Mouse (Mus musculus): ENCODE measurements around the gene Thsd4. TPM values are rescaled to one million over a fixed set of nuclear protein-coding genes. Genes with fewer than 3 reads are reported as not detected.

Thsd4 gene
- polyA plus RNA-seq, 1 experiment from 2014 or later: 4.3 TPM

DNA sequence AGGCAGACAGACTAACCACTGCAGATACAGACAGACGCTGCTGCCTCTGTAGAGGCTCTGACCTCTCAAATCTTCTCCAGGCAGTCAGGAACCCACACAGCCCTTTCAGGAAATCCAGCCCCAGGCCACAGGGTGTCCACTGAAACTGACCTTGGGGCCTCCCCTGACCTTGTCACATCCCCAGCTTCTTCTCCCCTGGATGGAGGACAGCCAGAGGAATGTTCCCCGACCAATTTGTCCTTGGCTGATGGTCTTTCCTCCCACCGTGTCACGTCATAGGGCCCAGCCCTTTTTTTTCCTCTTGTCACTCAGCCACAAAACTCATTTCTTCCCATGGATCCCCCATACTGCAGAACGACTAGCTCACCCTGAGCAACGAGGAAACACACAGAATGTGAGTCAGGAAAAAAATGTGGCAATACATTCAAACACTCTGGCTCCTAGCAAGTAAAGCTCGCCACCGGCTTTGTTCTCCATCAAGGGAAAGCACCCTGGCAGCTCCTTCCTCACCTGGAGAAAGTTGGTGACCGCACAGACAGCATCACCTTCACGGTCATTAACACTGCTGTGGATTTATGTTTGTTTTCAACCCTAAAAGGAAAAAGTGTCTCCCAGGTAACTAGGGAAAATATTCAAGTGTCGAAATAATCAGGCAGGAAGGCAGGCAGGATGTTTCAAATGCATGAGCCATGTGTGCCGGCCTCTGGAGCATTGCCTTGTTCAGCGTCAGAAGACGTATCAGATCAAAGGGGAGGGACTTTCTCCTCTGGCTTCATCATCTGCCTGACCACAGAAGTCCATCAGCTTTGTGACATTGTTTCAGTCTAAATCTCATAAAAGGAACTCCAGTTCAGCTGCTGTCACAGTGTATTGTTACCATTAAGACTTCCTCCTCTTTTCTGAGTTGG, 17.2 kb downstream of the Thsd4 start:
- WGBS: 50% methylated on average over 14 of the region's 14 CpGs
- peaks cover 7% of the 10 kb centered on the region for H3K4me1 ChIP-seq (ENCODE audit: control insufficient read depth, insufficient read depth, low read length)
- H3K4me2 ChIP-seq (ENCODE audit: low read length): no peak overlapping the region
- ATAC-seq: no peak
- H3K27me3 ChIP-seq (ENCODE audit: control insufficient read depth, insufficient read depth, low read depth, low read length): no peaks in the 10 kb centered on the region
- no peak overlapping the region for H3K4me3 ChIP-seq (ENCODE audit: low read depth, low read length)
- no peak overlapping the region for H3K9ac ChIP-seq (ENCODE audit: low read depth, low read length)
- no peaks in the 10 kb centered on the region for H3K36me3 ChIP-seq (ENCODE audit: control insufficient read depth, insufficient read depth, low read length)
- H3K9me3 ChIP-seq (replicated peaks; ENCODE audit: control insufficient read depth, low read length, poor library complexity, severe bottlenecking): no peaks in the 10 kb centered on the region
- H3K27ac ChIP-seq (ENCODE audit: low read length): no peak overlapping the region

DNA sequence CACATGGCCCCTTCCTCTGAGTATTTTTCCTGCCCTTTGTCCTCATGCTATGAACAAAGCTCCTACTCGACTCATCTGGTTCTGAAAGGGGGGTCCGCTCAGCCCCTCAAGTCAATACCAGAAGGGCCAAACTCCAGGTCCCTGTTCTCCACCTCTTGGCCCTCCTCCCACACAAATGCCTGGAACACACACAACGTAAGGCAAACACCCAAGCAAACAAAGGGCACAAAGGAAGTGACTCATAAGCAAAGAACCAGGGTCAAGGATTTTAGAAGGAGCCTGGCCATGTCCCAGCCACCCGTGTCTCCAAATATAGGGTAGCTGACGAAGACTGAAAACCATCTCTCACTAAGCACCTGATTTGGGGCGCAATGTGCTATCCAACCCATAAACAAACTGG, 19.6 kb downstream of the Thsd4 start:
- H3K9ac ChIP-seq (ENCODE audit: low read depth, low read length): no peak overlapping the region
- WGBS: 77% methylated on average over 6 of the region's 6 CpGs
- no peak for ATAC-seq

GRCm38 (mm10) chr9:60501504-60502179, 20.2 kb downstream of the Thsd4 start:
- no peak overlapping the region for H3K4me2 ChIP-seq (ENCODE audit: low read length)
- peaks cover 7% of the 10 kb centered on the region for H3K4me1 ChIP-seq (ENCODE audit: control insufficient read depth, insufficient read depth, low read length)
- no peaks in the 10 kb centered on the region for H3K27me3 ChIP-seq (ENCODE audit: control insufficient read depth, insufficient read depth, low read depth, low read length)
- no peaks in the 10 kb centered on the region for H3K36me3 ChIP-seq (ENCODE audit: control insufficient read depth, insufficient read depth, low read length)
- 65% methylated on average over 5 of the region's 5 CpGs for WGBS
- no peaks in the 10 kb centered on the region for H3K9me3 ChIP-seq (replicated peaks; ENCODE audit: control insufficient read depth, low read length, poor library complexity, severe bottlenecking)
- H3K9ac ChIP-seq (ENCODE audit: low read depth, low read length): no peak overlapping the region
- no peak overlapping the region for H3K27ac ChIP-seq (ENCODE audit: low read length)
- H3K4me3 ChIP-seq (ENCODE audit: low read depth, low read length): no peak overlapping the region
- no peak for ATAC-seq

More for the DNA sequence above, 19.6 kb downstream of the Thsd4 start:
- H3K4me2 ChIP-seq (ENCODE audit: low read length): no peak overlapping the region
- H3K9me3 ChIP-seq (replicated peaks; ENCODE audit: control insufficient read depth, low read length, poor library complexity, severe bottlenecking): no peaks in the 10 kb centered on the region
- H3K27me3 ChIP-seq (ENCODE audit: control insufficient read depth, insufficient read depth, low read depth, low read length): no peaks in the 10 kb centered on the region
- H3K36me3 ChIP-seq (ENCODE audit: control insufficient read depth, insufficient read depth, low read length): no peaks in the 10 kb centered on the region
- H3K4me1 ChIP-seq (ENCODE audit: control insufficient read depth, insufficient read depth, low read length): peaks cover 7% of the 10 kb centered on the region
- H3K27ac ChIP-seq (ENCODE audit: low read length): no peak overlapping the region
- H3K4me3 ChIP-seq (ENCODE audit: low read depth, low read length): no peak overlapping the region

GRCm38 (mm10) chr9:60492275-60492974, 29.4 kb downstream of the Thsd4 start:
- Histone ChIP-seq H3K36me3 (ENCODE audit: control insufficient read depth, insufficient read depth, low read length) (no peaks in the 10 kb centered on the region), H3K4me1 (ENCODE audit: control insufficient read depth, insufficient read depth, low read length) (no peaks in the 10 kb centered on the region), H3K4me3 (ENCODE audit: low read depth, low read length) (no peak overlapping the region), H3K4me2 (ENCODE audit: low read length) (no peak overlapping the region), H3K27ac (ENCODE audit: low read length) (no peak overlapping the region), H3K9ac (ENCODE audit: low read depth, low read length) (no peak overlapping the region), H3K27me3 (ENCODE audit: control insufficient read depth, insufficient read depth, low read depth, low read length) (no peaks in the 10 kb centered on the region), H3K9me3 (replicated peaks; ENCODE audit: control insufficient read depth, low read length, poor library complexity, severe bottlenecking) (no peaks in the 10 kb centered on the region)
- 90% methylated on average over 16 of the region's 16 CpGs for WGBS
- ATAC-seq: no peak

DNA sequence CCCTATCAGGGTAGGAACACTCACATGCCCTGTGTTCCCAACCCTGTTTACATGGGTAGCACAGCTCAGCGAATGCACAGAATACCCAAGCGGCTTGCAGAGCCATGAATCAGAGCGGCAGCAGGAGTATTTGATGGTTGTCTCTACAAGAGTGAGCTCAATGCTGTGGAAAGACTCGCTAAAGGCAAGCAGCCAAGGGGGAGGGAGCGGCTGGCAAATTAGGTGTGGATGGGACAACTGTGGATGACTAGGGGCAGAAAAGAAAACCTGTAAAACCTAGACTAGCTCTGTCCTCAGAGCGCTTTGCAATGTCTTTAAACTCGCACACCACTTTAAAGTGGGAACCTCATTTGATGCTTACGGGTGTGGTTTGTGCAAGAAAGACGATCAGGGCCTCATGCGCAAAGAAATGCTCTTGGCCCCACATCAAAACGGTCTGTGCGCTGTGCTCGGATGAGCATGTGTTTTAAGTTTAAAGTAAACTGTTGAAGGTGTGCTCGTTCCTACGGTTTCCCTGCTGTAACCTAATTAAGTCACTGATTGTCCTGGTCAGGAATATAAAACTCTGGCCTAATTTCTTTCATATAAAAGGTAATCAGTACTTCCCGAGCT, 30.3 kb downstream of the Thsd4 start:
- no peak overlapping the region for H3K9ac ChIP-seq (ENCODE audit: low read depth, low read length)
- H3K9me3 ChIP-seq (replicated peaks; ENCODE audit: control insufficient read depth, low read length, poor library complexity, severe bottlenecking): no peaks in the 10 kb centered on the region
- no peak overlapping the region for H3K4me2 ChIP-seq (ENCODE audit: low read length)
- no peak overlapping the region for H3K27ac ChIP-seq (ENCODE audit: low read length)
- WGBS: 86% methylated on average over 16 of the region's 16 CpGs
- no peaks in the 10 kb centered on the region for H3K27me3 ChIP-seq (ENCODE audit: control insufficient read depth, insufficient read depth, low read depth, low read length)
- H3K36me3 ChIP-seq (ENCODE audit: control insufficient read depth, insufficient read depth, low read length): no peaks in the 10 kb centered on the region
- no peak for ATAC-seq
- no peak overlapping the region for H3K4me3 ChIP-seq (ENCODE audit: low read depth, low read length)
- H3K4me1 ChIP-seq (ENCODE audit: control insufficient read depth, insufficient read depth, low read length): no peaks in the 10 kb centered on the region

DNA sequence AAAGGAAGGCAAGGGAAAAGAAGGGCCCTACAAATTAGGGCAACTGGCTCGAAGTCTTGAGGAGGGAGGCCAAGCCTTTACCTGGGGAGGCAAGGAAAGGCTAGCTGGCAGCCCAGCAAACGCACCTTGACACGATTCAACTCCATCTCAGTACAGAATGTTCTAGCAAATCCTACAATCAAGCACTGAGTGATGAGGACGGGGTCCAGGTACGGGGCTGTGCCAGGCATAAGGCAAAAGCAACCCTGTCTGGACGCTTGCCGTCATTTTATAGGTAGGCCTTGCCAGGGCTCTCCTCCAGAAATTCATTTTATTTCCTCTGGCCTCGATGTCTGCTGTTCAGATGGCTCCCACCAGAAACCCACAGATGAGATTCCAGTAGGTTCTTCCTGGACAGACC, 30.8 kb downstream of the Thsd4 start:
- no peaks in the 10 kb centered on the region for H3K27me3 ChIP-seq (ENCODE audit: control insufficient read depth, insufficient read depth, low read depth, low read length)
- no peak overlapping the region for H3K9ac ChIP-seq (ENCODE audit: low read depth, low read length)
- 93% methylated on average over 8 of the region's 8 CpGs for WGBS
- ATAC-seq: no peak
- no peaks in the 10 kb centered on the region for H3K4me1 ChIP-seq (ENCODE audit: control insufficient read depth, insufficient read depth, low read length)
- no peaks in the 10 kb centered on the region for H3K36me3 ChIP-seq (ENCODE audit: control insufficient read depth, insufficient read depth, low read length)
- no peak overlapping the region for H3K4me2 ChIP-seq (ENCODE audit: low read length)
- no peak overlapping the region for H3K27ac ChIP-seq (ENCODE audit: low read length)
- H3K4me3 ChIP-seq (ENCODE audit: low read depth, low read length): no peak overlapping the region
- no peaks in the 10 kb centered on the region for H3K9me3 ChIP-seq (replicated peaks; ENCODE audit: control insufficient read depth, low read length, poor library complexity, severe bottlenecking)

DNA sequence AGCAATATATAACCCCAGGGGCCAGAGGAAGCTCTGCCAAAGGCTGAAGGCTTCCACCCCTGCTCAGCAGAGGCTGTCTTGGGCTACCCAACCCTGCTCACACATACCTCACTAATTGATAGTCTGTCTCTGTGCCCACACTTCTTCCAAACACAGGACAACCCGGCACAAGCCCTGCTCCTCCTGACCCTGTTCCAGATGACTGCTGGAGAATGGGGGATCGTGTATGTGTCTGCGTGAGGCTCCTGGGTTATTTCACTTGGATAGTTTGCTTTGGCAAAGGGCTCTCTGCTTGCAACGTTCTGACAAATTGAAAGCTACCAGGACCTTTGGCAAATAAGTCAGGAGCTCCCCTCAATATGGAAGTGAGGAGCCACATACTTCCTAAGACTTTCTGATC, 33.0 kb downstream of the Thsd4 start:
- Histone ChIP-seq H3K9ac (ENCODE audit: low read depth, low read length) (no peak overlapping the region), H3K4me1 (ENCODE audit: control insufficient read depth, insufficient read depth, low read length) (no peaks in the 10 kb centered on the region), H3K27ac (ENCODE audit: low read length) (no peak overlapping the region), H3K4me3 (ENCODE audit: low read depth, low read length) (no peak overlapping the region), H3K9me3 (replicated peaks; ENCODE audit: control insufficient read depth, low read length, poor library complexity, severe bottlenecking) (no peaks in the 10 kb centered on the region), H3K4me2 (ENCODE audit: low read length) (no peak overlapping the region), H3K27me3 (ENCODE audit: control insufficient read depth, insufficient read depth, low read depth, low read length) (no peaks in the 10 kb centered on the region), H3K36me3 (ENCODE audit: control insufficient read depth, insufficient read depth, low read length) (no peaks in the 10 kb centered on the region)
- 72% methylated on average over 4 of the region's 4 CpGs for WGBS
- no peak for ATAC-seq

GRCm38 (mm10) chr9:60482165-60482564, 39.7 kb downstream of the Thsd4 start:
- Histone ChIP-seq H3K27ac (ENCODE audit: low read length) (no peak overlapping the region), H3K36me3 (ENCODE audit: control insufficient read depth, insufficient read depth, low read length) (no peaks in the 10 kb centered on the region), H3K4me3 (ENCODE audit: low read depth, low read length) (no peak overlapping the region), H3K4me2 (ENCODE audit: low read length) (no peak overlapping the region), H3K27me3 (ENCODE audit: control insufficient read depth, insufficient read depth, low read depth, low read length) (no peaks in the 10 kb centered on the region), H3K9me3 (replicated peaks; ENCODE audit: control insufficient read depth, low read length, poor library complexity, severe bottlenecking) (no peaks in the 10 kb centered on the region), H3K9ac (ENCODE audit: low read depth, low read length) (no peak overlapping the region), H3K4me1 (ENCODE audit: control insufficient read depth, insufficient read depth, low read length) (no peaks in the 10 kb centered on the region)
- ATAC-seq: no peak
- WGBS: 68% methylated on average over 4 of the region's 4 CpGs
